Mouse (Mus musculus) mouse trophoblast stem cell (cell line): ENCODE results near the gene Drosha.
"Not testable (repeated sequence)": the region's sequence is repeated elsewhere in the genome, so short reads cannot be mapped to it uniquely, and the experiment has no call there.

Experiments used
- in situ Hi-C, 2 experiments: fragments of 300-500 bp; cut with MseI, MboI; formaldehyde crosslinking; loops; 2 replicates in 1 of 2; 3 replicates in 1 of 2; pipeline ENCODE4 v1.15.1; 2025

Gene Drosha

DNA sequence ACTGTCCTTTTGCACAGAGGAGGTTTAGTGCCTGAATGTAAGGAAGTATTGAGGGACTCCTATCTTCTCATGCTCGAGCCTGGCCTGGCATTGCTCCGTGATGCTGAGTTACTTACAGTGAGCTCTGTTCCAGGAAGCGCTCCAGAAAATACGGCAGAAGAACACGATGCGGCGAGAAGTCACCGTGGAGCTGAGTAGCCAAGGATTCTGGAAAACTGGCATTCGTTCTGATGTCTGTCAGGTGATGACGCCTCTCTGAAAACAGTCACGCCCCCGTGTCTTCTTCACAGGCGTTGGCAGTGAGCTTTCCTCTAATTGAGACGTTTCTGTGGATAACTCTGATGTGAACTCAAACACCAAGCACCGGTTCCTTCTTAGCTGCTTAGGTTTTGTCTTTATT, 60.2 kb downstream of the Drosha start:
- in situ Hi-C loops = no loop called here

- in situ Hi-C loops = no loop called here
Measured at GRCm38 (mm10) chr15:12885361-12885760, 60.7 kb downstream of the Drosha start.

DNA sequence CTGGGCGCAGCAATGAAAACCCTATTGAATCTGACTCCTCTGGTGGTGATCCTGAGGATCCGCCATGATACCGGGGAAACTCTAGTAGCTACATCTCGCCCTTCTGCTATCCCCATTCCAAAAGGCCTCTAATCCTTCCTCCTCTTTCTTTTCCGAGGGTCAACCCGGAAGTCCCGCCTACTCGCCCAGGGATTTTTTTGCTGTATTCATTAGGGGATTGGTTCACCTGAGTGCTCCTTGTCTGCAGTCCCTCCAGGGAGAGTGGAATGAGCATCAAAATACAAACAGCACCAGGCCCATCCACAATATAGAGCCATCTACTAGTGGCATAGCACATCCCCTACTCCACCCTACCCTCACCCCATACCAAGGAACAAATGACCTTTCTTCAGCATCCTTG, 62.6 kb downstream of the Drosha start:
- in situ Hi-C loops = no loop called here

DNA sequence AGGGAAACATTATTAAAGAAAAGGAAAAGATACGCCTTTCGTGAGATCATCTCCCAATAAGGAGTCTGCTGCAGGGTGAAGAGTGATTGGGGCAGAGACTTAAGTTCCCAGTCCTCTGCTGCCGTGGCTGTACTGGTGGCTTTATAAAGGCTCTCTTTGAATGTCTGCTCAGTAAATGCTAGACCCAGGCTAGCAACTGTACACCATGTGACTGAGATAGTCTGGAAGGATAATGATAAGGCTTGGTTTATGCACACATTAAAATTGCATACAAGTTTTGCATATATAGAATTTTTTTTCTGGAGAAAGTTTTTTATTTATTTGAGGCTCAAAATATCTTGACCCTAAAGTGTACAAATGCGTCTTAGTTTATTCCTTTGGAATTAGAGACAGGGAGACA, 63.7 kb downstream of the Drosha start:
- in situ Hi-C loops = no loop called here

- in situ Hi-C loops = no loop called here
Measured at GRCm38 (mm10) chr15:12889909-12890308, 65.3 kb downstream of the Drosha start.

DNA sequence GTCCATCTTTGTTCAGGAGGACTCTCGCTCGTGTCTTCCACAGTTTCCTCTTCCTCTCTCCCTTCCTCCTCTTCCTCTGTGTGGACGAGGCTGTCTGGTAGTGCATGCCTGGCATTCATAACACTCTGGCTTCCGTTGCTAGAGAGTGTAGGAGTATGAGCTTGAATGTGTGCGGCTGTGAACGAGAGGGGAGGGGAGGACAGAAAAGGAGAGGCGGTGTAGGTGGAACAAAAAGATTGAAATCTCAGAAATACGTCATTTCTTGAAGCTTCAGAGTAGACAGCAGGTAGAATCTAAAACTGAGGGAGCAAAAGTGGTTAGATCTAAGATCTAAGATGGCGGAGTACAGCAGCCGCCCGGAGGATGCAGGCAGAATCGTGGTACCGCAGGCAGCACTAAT, 70.8 kb downstream of the Drosha start:
- in situ Hi-C loops = no loop called here

DNA sequence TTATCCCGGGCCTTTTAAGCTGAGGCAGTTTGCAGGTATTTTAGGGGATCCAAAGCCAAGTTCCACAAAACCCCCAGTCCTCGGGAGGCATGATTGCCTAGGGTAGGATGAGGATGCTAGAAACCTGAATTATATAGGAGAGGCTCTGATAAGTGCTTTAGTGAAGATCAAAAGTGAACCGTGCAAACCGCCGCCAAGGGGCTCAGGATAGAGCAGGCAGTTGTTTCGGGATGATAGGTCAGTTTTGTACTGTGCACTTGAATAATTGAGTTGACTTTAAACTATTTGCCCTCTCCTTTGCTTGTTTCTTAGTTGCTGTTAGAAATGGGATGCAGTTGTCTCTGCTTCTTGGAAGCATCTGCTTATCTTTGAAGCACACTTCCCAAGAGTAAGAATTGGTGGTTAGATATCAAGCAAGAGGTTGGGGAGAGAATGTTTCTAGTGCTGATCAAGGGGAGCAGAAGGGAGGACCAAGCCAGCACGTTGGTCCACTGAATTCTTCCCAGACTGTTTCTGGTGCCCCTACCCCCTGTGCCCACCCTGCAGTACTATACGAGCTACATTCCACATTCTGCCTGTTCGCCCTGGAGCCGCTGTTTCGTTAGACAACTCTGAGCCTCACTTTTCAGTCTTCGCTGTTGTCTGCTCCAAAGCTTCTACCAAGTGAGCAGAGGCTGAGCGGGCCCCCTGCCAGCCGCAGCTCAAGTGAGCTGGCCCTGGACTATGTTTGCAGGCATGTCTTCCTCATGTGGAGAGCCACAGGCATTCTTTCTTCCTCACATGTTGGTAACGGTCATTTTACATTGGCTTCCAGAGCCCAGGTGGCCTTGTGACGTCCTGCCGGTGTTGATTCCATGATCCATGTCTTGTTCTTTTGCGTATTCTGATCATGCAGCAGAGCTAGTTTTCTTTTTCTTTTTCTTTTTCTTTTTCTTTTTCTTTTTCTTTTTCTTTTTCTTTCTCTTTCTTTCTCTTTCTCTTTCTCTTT, 71.7 kb downstream of the Drosha start:
- in situ Hi-C loops = no loop called here

DNA sequence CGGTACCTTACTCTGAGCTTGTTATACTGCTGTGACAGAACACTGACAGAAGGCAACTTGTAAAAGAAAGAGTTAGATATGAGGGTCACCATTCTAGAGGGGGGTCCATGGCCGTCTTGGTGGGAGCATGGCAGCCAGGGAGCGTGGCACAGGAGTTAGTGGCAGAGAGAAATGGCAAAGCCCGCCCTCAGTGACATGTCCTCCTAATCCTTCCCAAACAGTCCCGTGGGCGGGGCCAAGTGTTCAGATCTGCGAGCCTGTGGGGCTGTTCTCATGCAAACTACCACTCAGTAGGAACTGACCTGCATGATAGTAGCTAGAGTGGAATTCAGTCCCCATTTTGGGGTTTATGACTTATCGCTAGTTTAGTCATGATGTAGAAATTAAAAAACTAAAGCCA, 73.2 kb downstream of the Drosha start:
- in situ Hi-C loops = no loop called here

GRCm38 (mm10) chr15:12900428-12901196, 76.0 kb downstream of the Drosha start:
- in situ Hi-C loops = no loop called here

- in situ Hi-C loops = no loop called here
Measured at GRCm38 (mm10) chr15:12901197-12901570, 76.6 kb downstream of the Drosha start.

DNA sequence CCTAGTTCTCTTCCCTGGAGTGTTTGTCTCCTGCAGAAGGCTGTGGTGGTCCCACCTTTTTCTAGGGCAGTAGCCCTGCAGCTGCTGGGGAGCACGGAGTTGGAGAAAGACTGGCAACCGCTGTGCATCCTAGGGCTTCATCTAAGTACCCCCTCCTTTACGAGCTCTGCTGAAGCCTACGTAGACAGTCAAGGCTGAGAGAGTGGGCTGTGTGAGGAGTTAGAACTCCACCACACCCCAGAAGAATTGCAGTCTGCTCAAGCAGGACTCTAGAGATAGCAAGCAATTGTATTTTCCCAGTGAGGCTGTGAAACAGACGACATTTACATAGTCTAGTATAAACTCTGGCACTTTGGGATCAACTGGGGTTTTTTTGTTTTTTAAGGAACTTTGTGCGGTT, 79.8 kb downstream of the Drosha start:
- in situ Hi-C loops = no loop called here

DNA sequence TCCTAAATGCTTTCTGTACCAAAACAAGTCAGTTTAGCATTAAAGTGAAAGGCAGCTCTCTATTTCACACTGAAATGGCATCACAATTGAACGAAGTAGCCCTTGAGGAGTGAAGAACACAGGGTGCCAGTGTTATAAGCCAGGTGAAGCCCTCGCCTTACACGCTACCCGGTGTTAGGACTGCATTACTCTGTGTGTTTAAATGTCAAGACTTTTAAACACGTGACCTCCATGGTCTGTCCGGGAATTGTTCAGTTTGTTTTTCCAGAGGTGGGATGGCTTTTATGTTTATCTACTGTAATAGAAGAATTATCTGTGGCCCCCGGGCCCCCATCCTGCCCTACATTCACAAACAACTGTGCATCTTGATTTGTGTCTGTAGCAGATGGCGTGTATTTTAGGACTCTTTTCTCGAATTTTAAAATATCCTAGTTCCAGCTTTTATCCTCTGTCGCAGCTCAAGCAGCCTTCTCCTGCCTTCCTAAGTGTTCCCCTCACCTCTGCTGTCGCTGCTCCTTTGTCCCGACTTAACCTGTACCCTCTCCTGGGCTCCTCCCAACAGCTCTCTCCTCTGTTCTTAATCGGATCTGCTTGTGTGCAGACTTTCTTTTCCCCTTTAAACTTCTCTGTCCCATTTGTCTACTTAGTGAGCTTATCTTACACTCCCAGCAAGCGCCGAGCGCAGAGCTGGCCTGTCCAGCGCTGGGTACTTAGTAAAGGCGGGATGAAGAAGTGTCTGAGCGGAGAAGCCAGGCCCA, 83.5 kb downstream of the Drosha start:
- in situ Hi-C loops = no loop called here

GRCm38 (mm10) chr15:12908720-12909028, 84.1 kb downstream of the Drosha start:
- in situ Hi-C loops = no loop called here

- in situ Hi-C loops = no loop called here
Measured at GRCm38 (mm10) chr15:12909171-12909570, 84.6 kb downstream of the Drosha start.

- in situ Hi-C loops = no loop called here
Measured at GRCm38 (mm10) chr15:12911082-12911481, 86.5 kb downstream of the Drosha start.

DNA sequence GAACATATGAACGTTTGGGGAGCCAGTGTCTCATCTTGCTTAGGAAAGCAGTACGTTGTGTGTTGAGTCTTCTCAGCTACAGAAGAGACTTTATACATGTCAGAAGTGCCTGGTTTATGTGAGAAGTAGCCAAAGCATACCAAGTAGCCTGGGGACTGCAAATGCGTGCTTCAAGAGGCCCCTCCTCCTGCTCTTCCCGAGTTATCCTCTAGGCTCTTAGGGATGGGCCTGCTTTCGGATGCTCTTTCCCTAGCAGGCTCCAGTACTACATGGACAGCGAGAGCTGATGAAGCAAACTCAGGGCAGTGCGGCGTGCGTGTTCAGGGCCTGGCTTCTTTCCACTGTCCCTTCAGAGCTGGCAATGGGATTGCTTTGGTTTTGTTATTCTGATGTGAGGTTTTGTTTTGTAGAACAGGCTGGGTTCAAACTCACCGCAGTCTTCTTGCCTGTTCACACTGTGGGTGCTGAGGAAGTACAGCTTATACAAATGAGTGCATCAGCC, 91.8 kb downstream of the Drosha start:
- in situ Hi-C loops = no loop called here

GRCm38 (mm10) chr15:12919326-12919966, 94.8 kb downstream of the Drosha start:
- in situ Hi-C loops = not testable (repeated sequence)

- in situ Hi-C loops = no loop called here
Measured at GRCm38 (mm10) chr15:12919967-12920870, 95.6 kb downstream of the Drosha start.

GRCm38 (mm10) chr15:12921901-12922300, 97.3 kb downstream of the Drosha start:
- in situ Hi-C loops = no loop called here

GRCm38 (mm10) chr15:12923826-12924225, 99.2 kb downstream of the Drosha start:
- in situ Hi-C loops = no loop called here
